Mouse (Mus musculus) lung, embryonic 16.5 days (tissue): ENCODE measurements around the gene Pira2. TPM values are rescaled to one million over a fixed set of nuclear protein-coding genes. Genes with fewer than 3 reads are reported as not detected.
"Not testable (repeated sequence)": the region's sequence is repeated elsewhere in the genome, so short reads cannot be mapped to it uniquely, and the experiment has no call there.

Experiments
- ATAC-seq: fragments of 200-750 bp; cut with Nextera tagmentation; 2 replicates; pipeline ENCODE4 v1.8.0; 2017; ENCODE audit warnings: low read depth, mild to moderate bottlenecking, moderate library complexity
- H3K27ac ChIP-seq: fragments of 300-500 bp; sonication (generic); 2 replicates; pipeline ENCODE4 v1.5.1; 2014; ENCODE audit warnings: mild to moderate bottlenecking, control low read depth, low read length
- H3K27me3 ChIP-seq: fragments of 300-500 bp; sonication (generic); 2 replicates; pipeline ENCODE4 v1.6.1; 2014; ENCODE audit warnings: low read depth, low read length, mixed read lengths; ENCODE audit not compliant: control insufficient read depth, insufficient read depth
- H3K36me3 ChIP-seq: fragments of 300-500 bp; sonication (generic); 2 replicates; pipeline ENCODE4 v1.6.1; 2014; ENCODE audit warnings: low read length; ENCODE audit not compliant: control insufficient read depth, insufficient read depth
- H3K4me1 ChIP-seq: fragments of 300-500 bp; sonication (generic); replicated peaks from 2 replicates; pipeline ENCODE4 v1.6.1; 2014; ENCODE audit warnings: low read length, mixed read lengths; ENCODE audit not compliant: control insufficient read depth, insufficient read depth
- H3K4me2 ChIP-seq: fragments of 300-500 bp; sonication (generic); 2 replicates; pipeline ENCODE4 v1.6.1; 2014; ENCODE audit warnings: low read depth, low read length, control low read depth
- H3K4me3 ChIP-seq: fragments of 300-500 bp; sonication (generic); 2 replicates; pipeline ENCODE4 v1.5.1; 2014; ENCODE audit warnings: mild to moderate bottlenecking, low read length, control low read depth
- H3K9ac ChIP-seq: fragments of 300-500 bp; sonication (generic); 2 replicates; pipeline ENCODE4 v1.6.1; 2014; ENCODE audit warnings: low read length, control low read depth
- H3K9me3 ChIP-seq: fragments of 300-500 bp; sonication (generic); 2 replicates; pipeline ENCODE4 v1.6.1; 2016; ENCODE audit warnings: low read length; ENCODE audit not compliant: control insufficient read depth
- WGBS: fragments of 180-500 bp; shearing (Covaris S2); extraction: QIAGEN DNeasy Blood & Tissue Kit; methylation state at CpG from one replicate; pipeline ENCODE4 v1.1.7; 2014; 5-methylcytosine and 5-hydroxymethylcytosine counted together
- polyA plus RNA-seq: library from polyadenylated mRNA; unstranded; fragments of >200 nt; fragmentation: Nextera tagmentation; extraction: Ambion mirVana; gene quantifications from 2 replicates; pipeline ENCODE4 v1.2.1, GENCODE M21; 2015

Pira2 gene
- 0.41 and 0.69 TPM in 2 replicates for polyA plus RNA-seq

- not testable (repeated sequence) for H3K9ac ChIP-seq, H3K9me3 ChIP-seq, H3K4me1 ChIP-seq, H3K27ac ChIP-seq, H3K36me3 ChIP-seq, ATAC-seq, H3K27me3 ChIP-seq, H3K4me3 ChIP-seq, H3K4me2 ChIP-seq
- WGBS = no CpG with 5 or more reads among the region's 2 CpGs
Measured at GRCm38 (mm10) chr7:3844951-3845350, at the start of gene Pira2. Gene Pira2, minus strand, starts transcription at chr7:3845051.

- H3K4me3 ChIP-seq, H3K27me3 ChIP-seq, H3K27ac ChIP-seq, H3K9ac ChIP-seq, ATAC-seq, H3K9me3 ChIP-seq, H3K4me2 ChIP-seq, H3K4me1 ChIP-seq, H3K36me3 ChIP-seq: not testable (repeated sequence)
- WGBS = no CpG with 5 or more reads among the region's 1 CpGs
Measured at GRCm38 (mm10) chr7:3875032-3875431, 30.2 kb upstream of the Pira2 start.

- H3K36me3 ChIP-seq, ATAC-seq, H3K27ac ChIP-seq, H3K9me3 ChIP-seq, H3K9ac ChIP-seq, H3K27me3 ChIP-seq, H3K4me1 ChIP-seq, H3K4me3 ChIP-seq, H3K4me2 ChIP-seq: not testable (repeated sequence)
- no CpG with 5 or more reads among the region's 1 CpGs for WGBS
Measured at GRCm38 (mm10) chr7:3837854-3838253, 7.0 kb downstream of the Pira2 start.

GRCm38 (mm10) chr7:3830633-3831032, 14.2 kb downstream of the Pira2 start:
- H3K27ac ChIP-seq, H3K9me3 ChIP-seq, ATAC-seq: not testable (repeated sequence)

GRCm38 (mm10) chr7:3825599-3825998, 19.3 kb downstream of the Pira2 start, which contains the start of gene Gm15448:
Gene Gm15448, minus strand, starts transcription at chr7:3825687.
- H3K9me3 ChIP-seq, H3K9ac ChIP-seq, H3K4me2 ChIP-seq, H3K4me3 ChIP-seq, H3K27me3 ChIP-seq, H3K27ac ChIP-seq, H3K36me3 ChIP-seq, ATAC-seq, H3K4me1 ChIP-seq: not testable (repeated sequence)
- 45% methylated on average over 1 of the region's 3 CpGs for WGBS

More at GRCm38 (mm10) chr7:3830633-3831032, 14.2 kb downstream of the Pira2 start:
- H3K4me2 ChIP-seq, H3K9ac ChIP-seq, H3K4me3 ChIP-seq, H3K36me3 ChIP-seq, H3K27me3 ChIP-seq, H3K4me1 ChIP-seq: not testable (repeated sequence)

GRCm38 (mm10) chr7:3811912-3812311, 32.9 kb downstream of the Pira2 start:
- H3K9me3 ChIP-seq, H3K4me1 ChIP-seq, H3K27ac ChIP-seq, H3K27me3 ChIP-seq, H3K4me2 ChIP-seq, ATAC-seq, H3K4me3 ChIP-seq, H3K36me3 ChIP-seq, H3K9ac ChIP-seq: not testable (repeated sequence)

GRCm38 (mm10) chr7:3802935-3803334, 41.9 kb downstream of the Pira2 start:
- H3K4me3 ChIP-seq, H3K27ac ChIP-seq, H3K4me2 ChIP-seq, H3K36me3 ChIP-seq, H3K27me3 ChIP-seq, H3K9ac ChIP-seq, H3K9me3 ChIP-seq, H3K4me1 ChIP-seq, ATAC-seq: not testable (repeated sequence)
- 82% methylated on average over 4 of the region's 4 CpGs for WGBS

- H3K4me1 ChIP-seq, H3K36me3 ChIP-seq, H3K27ac ChIP-seq, ATAC-seq, H3K4me3 ChIP-seq, H3K9me3 ChIP-seq, H3K9ac ChIP-seq, H3K27me3 ChIP-seq, H3K4me2 ChIP-seq: not testable (repeated sequence)
- WGBS = 68% methylated on average over 3 of the region's 3 CpGs
Measured at GRCm38 (mm10) chr7:3799940-3800339, 44.9 kb downstream of the Pira2 start.

- H3K27me3 ChIP-seq, H3K4me1 ChIP-seq, H3K4me2 ChIP-seq, ATAC-seq, H3K9ac ChIP-seq, H3K36me3 ChIP-seq, H3K27ac ChIP-seq, H3K9me3 ChIP-seq, H3K4me3 ChIP-seq: not testable (repeated sequence)
Measured at GRCm38 (mm10) chr7:3796286-3796685, 48.6 kb downstream of the Pira2 start.
